Mouse (Mus musculus) intestine, embryonic 15.5 days (tissue): ENCODE measurements around the gene Ermap. TPM values are rescaled to one million over a fixed set of nuclear protein-coding genes. Genes with fewer than 3 reads are reported as not detected.
A peak's percentile ranks its signal among the peaks of the same experiment; 100 is the strongest.

Experiments used
- ATAC-seq: fragments of 200-750 bp; cut with Nextera tagmentation; 2 replicates; pipeline ENCODE4 v1.8.0; 2017; ENCODE audit warnings: moderate TSS enrichment, moderate library complexity
- H3K27ac ChIP-seq: fragments of 300-500 bp; sonication (generic); 2 replicates; pipeline ENCODE4 v1.5.1; 2015; ENCODE audit warnings: mild to moderate bottlenecking, inconsistent platforms
- H3K27me3 ChIP-seq: fragments of 300-500 bp; sonication (generic); replicated peaks from 2 replicates; pipeline ENCODE4 v1.6.1; 2015; ENCODE audit warnings: inconsistent platforms
- H3K36me3 ChIP-seq: fragments of 300-500 bp; sonication (generic); 2 replicates; pipeline ENCODE4 v1.6.1; 2015; ENCODE audit warnings: inconsistent platforms
- H3K4me1 ChIP-seq: fragments of 300-500 bp; sonication (generic); replicated peaks from 2 replicates; pipeline ENCODE4 v1.6.1; 2015; ENCODE audit warnings: inconsistent platforms
- H3K4me2 ChIP-seq: fragments of 300-500 bp; sonication (generic); replicated peaks from 2 replicates; pipeline ENCODE4 v1.6.1; 2015; ENCODE audit warnings: mild to moderate bottlenecking, inconsistent platforms
- H3K4me3 ChIP-seq: fragments of 300-500 bp; sonication (generic); replicated peaks from 2 replicates; pipeline ENCODE4 v1.5.1; 2015; ENCODE audit warnings: inconsistent platforms
- H3K9ac ChIP-seq: fragments of 300-500 bp; sonication (generic); 2 replicates; pipeline ENCODE4 v1.6.1; 2015; ENCODE audit warnings: inconsistent platforms
- H3K9me3 ChIP-seq: fragments of 300-500 bp; sonication (generic); 2 replicates; pipeline ENCODE4 v1.6.1; 2016; ENCODE audit warnings: inconsistent platforms
- WGBS: fragments of 180-500 bp; shearing (Covaris S2); methylation state at CpG from one replicate; pipeline ENCODE4 v1.1.7; 2015; 5-methylcytosine and 5-hydroxymethylcytosine counted together
- microRNA counts: library from miRNA; unstranded; fragments of <30 nt; microRNA quantifications from one replicate; lab custom pipeline; 2016
- polyA plus RNA-seq: library from polyadenylated mRNA; unstranded; fragments of >200 nt; fragmentation: Nextera tagmentation; extraction: Ambion mirVana; gene quantifications from 2 replicates; pipeline ENCODE4 v1.2.1, GENCODE M21; 2015

Ermap gene
- polyA plus RNA-seq, 1 experiment from 2014 or later = 5.4 TPM

DNA sequence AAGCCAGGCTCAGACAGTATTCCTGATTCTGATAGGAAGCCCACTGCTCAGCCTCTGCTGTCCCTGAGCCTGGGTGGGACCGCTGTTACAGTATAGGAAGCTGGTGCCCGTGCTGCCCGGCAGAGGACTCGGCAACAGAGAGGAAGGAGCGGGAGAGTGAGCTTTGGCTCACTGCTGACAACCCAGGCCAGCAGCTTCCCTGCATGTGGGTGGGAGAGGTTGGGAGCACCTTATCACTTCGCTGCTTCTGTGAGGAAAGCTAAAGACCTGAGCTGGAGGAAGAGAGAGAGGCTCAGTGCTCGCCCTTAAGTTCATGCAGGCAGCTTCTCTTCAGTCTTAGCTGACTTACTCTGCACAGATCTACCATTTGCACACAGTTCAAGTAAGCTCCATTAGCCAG lies 61.3 kb downstream of the Ermap start:
- H3K4me1 ChIP-seq = peaks cover 5% of the 10 kb centered on the region; the same call in 1 of the 2 replicates
- peaks cover 26% of the 10 kb centered on the region for H3K36me3 ChIP-seq
- no peak overlapping the region for H3K4me2 ChIP-seq
- WGBS = 83% methylated on average over 7 of the region's 7 CpGs
- no peaks in the 10 kb centered on the region for H3K9me3 ChIP-seq
- no peak overlapping the region for H3K4me3 ChIP-seq
- H3K9ac ChIP-seq = no peak overlapping the region
- no peak for ATAC-seq
- no peak overlapping the region for H3K27ac ChIP-seq
- no peaks in the 10 kb centered on the region for H3K27me3 ChIP-seq

DNA sequence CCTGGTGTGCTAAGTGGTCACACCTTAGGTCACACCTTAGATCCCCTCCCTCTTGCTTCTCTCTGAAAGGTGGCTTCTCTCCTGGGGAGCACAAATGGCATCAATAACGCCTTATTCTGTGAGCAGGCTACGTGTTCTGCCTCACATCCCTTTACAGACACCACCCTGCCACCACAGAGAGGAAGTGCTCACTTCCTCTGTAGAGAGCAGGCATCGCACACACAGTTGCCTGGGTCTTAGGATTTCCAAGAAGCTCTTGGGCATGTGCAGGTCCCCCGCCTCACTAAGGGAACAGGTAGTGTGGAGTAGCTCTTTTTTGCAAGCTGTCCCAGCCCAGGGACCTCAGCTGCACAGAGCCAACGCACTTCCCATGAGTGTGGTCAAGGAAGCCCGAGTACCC lies 62.6 kb downstream of the Ermap start:
- H3K27ac ChIP-seq = no peak overlapping the region
- ATAC-seq = no peak
- H3K4me1 ChIP-seq = peaks cover 5% of the 10 kb centered on the region; the same call in 1 of the 2 replicates
- no peaks in the 10 kb centered on the region for H3K27me3 ChIP-seq
- no peak overlapping the region for H3K4me3 ChIP-seq
- no peak overlapping the region for H3K9ac ChIP-seq
- 69% methylated on average over 6 of the region's 6 CpGs for WGBS
- no peaks in the 10 kb centered on the region for H3K9me3 ChIP-seq
- no peak overlapping the region for H3K4me2 ChIP-seq
- peaks cover 20% of the 10 kb centered on the region for H3K36me3 ChIP-seq

DNA sequence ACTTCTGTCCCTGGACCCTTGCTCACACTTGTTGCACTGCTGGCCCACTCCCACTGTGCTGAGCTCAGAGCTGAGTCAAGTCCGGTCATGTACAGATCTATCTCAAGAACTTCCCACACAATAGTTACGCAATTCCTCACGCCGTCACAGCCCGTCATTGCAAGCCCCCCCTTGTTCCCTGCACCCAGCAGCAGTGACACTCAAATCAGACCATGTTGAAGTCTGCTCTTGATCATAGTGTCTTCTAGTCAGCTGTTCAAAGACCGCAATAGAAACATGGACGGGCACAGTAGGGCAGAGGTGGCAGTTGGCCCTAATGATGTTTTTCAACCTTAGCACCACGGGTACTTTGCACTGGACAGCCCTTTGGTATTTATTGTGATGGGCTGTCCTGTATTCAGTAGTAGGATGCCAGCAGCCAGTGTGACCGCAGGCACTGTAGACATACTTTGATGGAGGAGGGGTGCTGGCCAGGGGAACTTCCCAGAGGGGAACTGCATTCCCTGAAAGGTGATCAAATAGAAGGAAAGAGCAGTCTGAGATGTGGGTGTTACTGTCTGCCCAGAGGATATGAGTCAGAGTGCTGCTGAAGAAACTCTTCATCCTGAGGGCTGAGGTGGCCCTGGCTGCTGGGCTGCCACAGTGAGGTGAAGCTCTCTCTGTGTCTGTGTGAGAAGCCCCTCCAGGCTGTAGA lies 64.1 kb downstream of the Ermap start:
- WGBS = 75% methylated on average over 9 of the region's 9 CpGs
- H3K9me3 ChIP-seq = no peaks in the 10 kb centered on the region
- peaks cover 28% of the 10 kb centered on the region for H3K36me3 ChIP-seq
- no peaks in the 10 kb centered on the region for H3K27me3 ChIP-seq
- no peak overlapping the region for H3K9ac ChIP-seq
- H3K4me3 ChIP-seq = no peak overlapping the region
- peak overlapping the region; percentile 9; the same call in 1 of the 2 replicates for H3K27ac ChIP-seq
- peaks cover 16% of the 10 kb centered on the region for H3K4me1 ChIP-seq
- no peak overlapping the region for H3K4me2 ChIP-seq
- no peak for ATAC-seq

MicroRNAs within 50 kb of the gene (microRNA counts, 519-probe panel; counts per million panel counts)
- microRNA mmu-miR-1957 (lab: Ali Mortazavi, UCI) = 1,880 counts per million, percentile 40 among the panel's probes with 10 or more counts

Other genes starting within 250 kb of the Ermap start
- not detected in 2 replicates for gene Lao1, start 228.4 kb downstream of the Ermap start, polyA plus RNA-seq
- gene Slc2a1, start 81.3 kb downstream of the Ermap start, polyA plus RNA-seq = 132 and 136 TPM in 2 replicates
- gene Zfp691, start 15.8 kb downstream of the Ermap start, polyA plus RNA-seq = 5.2 and 6.6 TPM in 2 replicates
- 109 and 116 TPM in 2 replicates for gene Svbp, start 5.3 kb upstream of the Ermap start, polyA plus RNA-seq
- not detected in 2 replicates for gene Tmem269, start 28.2 kb upstream of the Ermap start, polyA plus RNA-seq
- 28.1 and 30.9 TPM in 2 replicates for gene AU022252, start 42.7 kb upstream of the Ermap start, polyA plus RNA-seq
- gene P3h1, start 42.9 kb upstream of the Ermap start, polyA plus RNA-seq = 27.3 and 28.5 TPM in 2 replicates
- gene Cldn19, start 65.4 kb upstream of the Ermap start, polyA plus RNA-seq = 0.08 and 0.14 TPM in 2 replicates
- 627 and 712 TPM in 2 replicates for gene Ybx1, start 104.6 kb upstream of the Ermap start, polyA plus RNA-seq
- 88.1 and 102 TPM in 2 replicates for gene Ppih, start 130.5 kb upstream of the Ermap start, polyA plus RNA-seq
- gene Ccdc30, start 225.5 kb upstream of the Ermap start, polyA plus RNA-seq = 5.2 and 5.5 TPM in 2 replicates
- gene Ppcs, start 232.4 kb upstream of the Ermap start, polyA plus RNA-seq = 40.9 and 43.8 TPM in 2 replicates
- 0.56 and 0.57 TPM in 2 replicates for gene Zmynd12, start 232.8 kb upstream of the Ermap start, polyA plus RNA-seq